Mouse (Mus musculus) testis, adult 2 months (tissue): ENCODE measurements around the gene Rpap3. TPM values are rescaled to one million over a fixed set of nuclear protein-coding genes. Genes with fewer than 3 reads are reported as not detected.
A peak's percentile ranks its signal among the peaks of the same experiment; 100 is the strongest.

Experiments used
- H3K27ac ChIP-seq: fragments of 200-500 bp; 2 replicates; pipeline ENCODE4 v1.5.1; 2012; ENCODE audit warnings: low read depth, low read length; ENCODE audit not compliant: control insufficient read depth, insufficient read depth
- H3K27me3 ChIP-seq: fragments of 200-500 bp; 2 replicates; pipeline ENCODE4 v1.6.1; 2012; ENCODE audit warnings: mild to moderate bottlenecking, low read length, moderate library complexity; ENCODE audit not compliant: control insufficient read depth, insufficient read depth
- H3K36me3 ChIP-seq: fragments of 200-500 bp; 2 replicates; pipeline ENCODE4 v1.6.1; 2012; ENCODE audit warnings: mild to moderate bottlenecking, low read length; ENCODE audit not compliant: control insufficient read depth, insufficient read depth
- H3K4me1 ChIP-seq: fragments of 200-500 bp; 2 replicates; pipeline ENCODE4 v1.6.1; 2012; ENCODE audit warnings: low read length; ENCODE audit not compliant: control insufficient read depth, insufficient read depth
- H3K4me3 ChIP-seq: fragments of 200-500 bp; 2 replicates; pipeline ENCODE4 v1.5.1; 2012; ENCODE audit warnings: low read depth, mild to moderate bottlenecking, low read length, moderate library complexity, mixed read lengths; ENCODE audit not compliant: control insufficient read depth
- CTCF ChIP-seq: fragments of 200-500 bp; IDR thresholded peaks from 2 replicates; pipeline ENCODE4 v1.5.1; 2012; ENCODE audit warnings: low read depth, mild to moderate bottlenecking, inconsistent platforms, low read length, moderate library complexity; ENCODE audit not compliant: control insufficient read depth, insufficient read depth, insufficient replicate concordance
- POLR2A ChIP-seq: fragments of 200-500 bp; IDR thresholded peaks from 2 replicates; pipeline ENCODE4 v1.6.1; 2012; ENCODE audit warnings: low read depth, mild to moderate bottlenecking, inconsistent platforms, low read length, moderate library complexity; ENCODE audit not compliant: control insufficient read depth
- polyA plus RNA-seq: library from polyadenylated mRNA; depleted of rRNA; stranded (reverse); fragments of >200 nt; gene quantifications from 2 replicates; pipeline ENCODE4 v1.2.3, GENCODE M21; 2012; rRNA removed

Gene Rpap3
- polyA plus RNA-seq, 1 experiment, result 3.7 TPM

DNA sequence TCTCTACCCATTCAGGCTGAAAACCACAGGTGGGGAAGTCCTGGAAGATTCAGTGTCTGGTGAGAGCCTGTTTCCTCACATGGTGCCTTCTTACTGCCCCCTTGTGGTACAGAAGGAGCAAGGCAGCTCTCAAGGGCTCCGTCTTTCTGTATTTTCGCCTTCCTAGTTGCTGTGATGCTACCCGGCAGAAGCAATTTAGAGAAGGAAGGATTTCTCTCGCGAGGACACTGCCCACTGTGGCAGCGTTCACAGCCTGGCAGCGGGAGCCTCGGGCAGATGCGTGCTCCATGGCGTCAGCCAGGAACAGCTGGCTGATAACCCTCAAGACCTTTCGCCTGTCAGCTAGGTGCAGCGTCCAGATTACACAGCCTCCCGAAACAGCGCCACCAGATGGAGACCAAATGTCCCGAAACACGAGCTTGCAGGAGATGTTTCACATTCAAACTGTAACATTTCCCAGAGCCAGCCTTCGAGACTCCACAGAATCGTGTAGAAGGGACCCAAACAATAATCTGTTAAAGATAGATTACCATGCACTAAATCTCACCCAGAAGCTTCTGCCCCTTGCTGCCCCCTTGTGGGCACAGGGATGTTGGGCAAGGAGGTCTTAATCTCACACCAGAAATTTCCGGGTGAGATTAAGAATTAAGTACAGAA, 41.7 kb downstream of the Rpap3 start:
- Histone ChIP-seq H3K27ac (no peak overlapping the region), H3K4me3 (peak overlapping the region; percentile 69), H3K27me3 (no peaks in the 10 kb centered on the region), H3K36me3 (no peaks in the 10 kb centered on the region), H3K4me1 (peaks cover 5% of the 10 kb centered on the region)
- TF ChIP-seq CTCF (peak; percentile 65; the same call in 1 of the 2 replicates), POLR2A (no peak)

- no peaks in the 10 kb centered on the region for H3K27me3 ChIP-seq
- no peaks in the 10 kb centered on the region for H3K36me3 ChIP-seq
- H3K27ac ChIP-seq, result no peak overlapping the region
- H3K4me1 ChIP-seq, result peaks cover 7% of the 10 kb centered on the region
- no peak for TF ChIP-seq POLR2A
- no peak for TF ChIP-seq CTCF
- no peak overlapping the region for H3K4me3 ChIP-seq
Measured at GRCm38 (mm10) chr15:97658755-97659116, 46.9 kb downstream of the Rpap3 start.

GRCm38 (mm10) chr15:97657856-97658754, 47.5 kb downstream of the Rpap3 start:
- TF ChIP-seq POLR2A (no peak), CTCF (no peak)
- Histone ChIP-seq H3K27me3 (no peaks in the 10 kb centered on the region), H3K4me1 (peaks cover 7% of the 10 kb centered on the region)

DNA sequence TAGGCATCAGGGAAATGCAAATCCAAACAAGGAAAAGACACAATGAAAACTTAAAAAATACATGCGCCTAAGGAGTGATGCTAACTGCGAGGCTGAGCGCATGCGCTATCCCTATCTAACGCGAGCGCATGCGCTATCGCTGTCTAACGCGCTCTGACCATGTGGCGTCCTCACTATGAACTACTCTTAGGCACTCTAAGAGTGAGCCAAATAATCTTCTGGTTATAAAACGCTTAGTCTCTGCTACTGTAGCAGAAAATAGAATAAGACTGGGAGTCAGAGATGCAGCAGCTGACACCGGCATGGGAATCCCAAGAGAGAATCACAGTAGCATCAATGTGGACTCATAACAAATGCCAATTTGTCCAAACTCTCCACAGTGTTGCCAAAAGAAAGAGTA, 48.2 kb downstream of the Rpap3 start:
- TF ChIP-seq CTCF, result no peak
- Histone ChIP-seq H3K27ac (no peak overlapping the region), H3K27me3 (no peaks in the 10 kb centered on the region), H3K4me3 (no peak overlapping the region; the same call in 1 of the 2 replicates), H3K4me1 (peaks cover 7% of the 10 kb centered on the region), H3K36me3 (no peaks in the 10 kb centered on the region)

More at GRCm38 (mm10) chr15:97657856-97658754, 47.5 kb downstream of the Rpap3 start:
- Histone ChIP-seq H3K4me3 (no peak overlapping the region), H3K36me3 (no peaks in the 10 kb centered on the region), H3K27ac (no peak overlapping the region)

DNA sequence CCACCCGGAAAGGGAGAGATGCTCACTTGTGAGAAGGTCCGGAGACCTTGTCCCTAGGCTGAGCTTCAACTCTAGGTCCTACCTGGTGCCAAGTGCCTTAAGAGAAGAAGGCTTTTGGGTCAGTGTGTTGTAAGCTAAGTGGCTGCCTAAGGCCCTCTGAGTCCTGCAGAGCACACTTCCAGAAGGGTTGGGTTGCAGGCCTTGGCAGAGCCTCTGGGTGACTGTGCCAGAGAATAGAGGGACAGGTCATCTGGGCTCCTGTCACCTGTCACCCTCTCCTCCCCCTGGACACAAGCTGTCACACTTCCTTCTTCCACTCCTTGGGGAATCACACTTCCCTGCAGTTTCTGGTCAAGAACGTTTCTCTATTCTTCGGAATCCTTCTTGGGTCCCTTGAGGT, 55.9 kb downstream of the Rpap3 start:
- Histone ChIP-seq H3K4me3 (no peak overlapping the region; the same call in 1 of the 2 replicates), H3K27ac (no peak overlapping the region), H3K27me3 (no peaks in the 10 kb centered on the region), H3K4me1 (peaks cover 3% of the 10 kb centered on the region), H3K36me3 (no peaks in the 10 kb centered on the region)
- TF ChIP-seq CTCF (no peak), POLR2A (no peak)

GRCm38 (mm10) chr15:97648176-97648575, 57.4 kb downstream of the Rpap3 start:
- Histone ChIP-seq H3K27me3 (no peaks in the 10 kb centered on the region), H3K27ac (peak overlapping the region; percentile 49; the same call in 1 of the 2 replicates), H3K36me3 (no peaks in the 10 kb centered on the region), H3K4me3 (peak overlapping the region; percentile 36), H3K4me1 (peaks cover 3% of the 10 kb centered on the region)
- peak; percentile 74; the same call in 1 of the 2 replicates for TF ChIP-seq POLR2A
- no peak for TF ChIP-seq CTCF

GRCm38 (mm10) chr15:97646426-97646825, 59.2 kb downstream of the Rpap3 start:
- Histone ChIP-seq H3K27ac (no peak overlapping the region), H3K4me3 (no peak overlapping the region), H3K36me3 (no peaks in the 10 kb centered on the region), H3K4me1 (peaks cover 3% of the 10 kb centered on the region), H3K27me3 (no peaks in the 10 kb centered on the region)
- TF ChIP-seq POLR2A (no peak), CTCF (no peak)

DNA sequence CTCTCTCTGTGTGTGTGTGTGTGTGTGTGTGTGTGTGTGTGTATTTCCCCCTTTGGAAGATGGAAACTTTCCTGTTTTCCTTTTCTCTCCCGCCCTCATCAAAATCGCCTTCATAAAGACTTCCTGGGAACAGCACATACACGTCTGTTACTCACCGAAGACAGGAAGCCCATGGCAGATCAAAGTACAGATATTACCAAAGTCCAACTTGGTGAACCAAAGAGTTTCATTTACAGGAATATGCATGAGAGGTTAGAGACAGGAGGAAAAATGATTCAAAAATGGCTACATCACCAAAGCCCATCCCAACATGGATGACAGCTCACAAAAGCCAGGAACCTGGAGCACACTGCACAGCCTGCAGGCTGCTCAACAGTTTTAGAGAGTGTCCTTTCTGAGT, 61.6 kb downstream of the Rpap3 start:
- H3K36me3 ChIP-seq, result no peaks in the 10 kb centered on the region
- TF ChIP-seq CTCF, result no peak
- no peak for TF ChIP-seq POLR2A
- no peak overlapping the region for H3K4me3 ChIP-seq
- no peak overlapping the region for H3K27ac ChIP-seq
- no peaks in the 10 kb centered on the region; the same call in 1 of the 2 replicates for H3K4me1 ChIP-seq
- H3K27me3 ChIP-seq, result no peaks in the 10 kb centered on the region

Other genes with a start within 250 kb of the Rpap3 start
- gene Endou, start 25.5 kb upstream of the Rpap3 start, polyA plus RNA-seq, result 0.89 and 1.1 TPM in 2 replicates
- 16.1 and 16.3 TPM in 2 replicates for gene Rapgef3, start 62.1 kb upstream of the Rpap3 start, polyA plus RNA-seq
- 16.3 and 17.0 TPM in 2 replicates for gene Slc48a1, start 72.7 kb upstream of the Rpap3 start, polyA plus RNA-seq
- gene Hdac7, start 138.7 kb upstream of the Rpap3 start, polyA plus RNA-seq, result 6.1 and 6.5 TPM in 2 replicates
- 5.4 and 5.7 TPM in 2 replicates for gene Vdr, start 204.8 kb upstream of the Rpap3 start, polyA plus RNA-seq